Comparison of ENCODE assay signal across 1 mouse cellular context in the genomic region with DNA sequence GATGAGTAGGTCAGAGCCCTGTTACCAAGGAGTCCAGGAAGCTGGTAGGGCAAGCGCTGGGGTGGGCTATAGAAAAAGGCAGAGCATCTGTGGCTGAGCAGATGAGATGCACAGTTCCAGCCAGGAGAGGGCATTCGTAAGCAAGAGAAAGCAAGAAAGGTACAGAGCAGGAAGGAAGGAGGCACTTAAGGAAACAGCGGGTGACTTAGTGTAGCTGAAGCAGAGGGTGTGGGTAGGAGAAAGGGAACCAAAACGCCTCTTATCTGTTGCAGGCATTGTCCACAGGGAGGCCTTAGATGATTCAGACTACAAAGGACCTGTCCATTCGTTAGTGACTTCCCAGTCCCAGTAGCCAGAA.
TF ChIP-seq lines count a peak whose summit lies in the region.

No protein-coding gene starts in this region.

TF ChIP-seq in ES-E14, 5 proteins besides CTCF, POLR2A, EP300 and RAD21 (continued from another document):
- no peak for TF ChIP-seq HCFC1 (IDR thresholded peaks at IDR 0.05; ENCODE audit: borderline replicate concordance, insufficient read depth, low read length)
